Comparison of ENCODE assay signal across 17 mouse cellular contexts in genomic region chr15:62994691-62995090, GRCm38 (mm10).
"Had no signal": no experiment of that assay in that cellular context is flagged by ENCODE, and none has a peak within 500 bp of the region (broad histone marks: within the 10 kb centered on the region; RNA-seq: fewer than 3 reads in every experiment).

No protein-coding gene starts in this region.

- ATAC-seq: liver, embryonic 12.5 days; liver, postnatal 0 days; lung, postnatal 0 days; midbrain, embryonic 13.5 days; midbrain, embryonic 15.5 days; midbrain, embryonic 16.5 days had no signal

- DNase-seq: left cerebral cortex, postnatal 4 days; liver; liver, embryonic 13.5 days; liver, postnatal 0 days; lung, adult 18-20 months; lung, adult 2 months; lung, embryonic 14.5 days; lung, postnatal 10 days; lung, postnatal 14 days; lung, postnatal 36 days; lung, postnatal 4 days; midbrain, embryonic 14.5 days had no signal
